Mouse (Mus musculus): Measurements from ENCODE around the gene Pyy. TPM values are rescaled to one million over a fixed set of nuclear protein-coding genes. Genes with fewer than 3 reads are reported as not detected.
A peak's percentile ranks its signal among the peaks of the same experiment; 100 is the strongest.

The Pyy gene
- total RNA-seq, 2 experiments from 2014 or later, result not detected

DNA sequence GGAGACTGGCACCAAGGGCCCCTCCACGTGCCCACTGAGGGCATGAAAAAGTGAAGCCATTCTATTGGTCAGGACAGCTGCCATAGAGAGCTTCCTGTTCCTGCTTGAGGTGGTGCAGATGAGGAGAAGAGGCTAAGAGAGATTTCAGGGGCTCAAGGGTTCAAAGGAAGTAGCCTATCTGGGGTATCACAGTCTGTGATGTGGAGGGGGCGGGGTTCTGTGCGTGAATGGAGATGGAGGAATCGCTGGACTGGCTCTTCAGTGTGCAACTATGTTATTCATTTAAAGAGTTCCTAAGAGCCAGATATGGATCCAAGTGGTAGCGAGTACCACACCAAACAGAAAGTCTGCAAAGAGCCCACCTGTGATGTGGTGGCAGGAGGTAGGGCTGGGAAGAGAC lies 11.2 kb downstream of the Pyy start:
- DNase-seq (ENCODE audit: low spot score in 2 of 2), result no peak

DNA sequence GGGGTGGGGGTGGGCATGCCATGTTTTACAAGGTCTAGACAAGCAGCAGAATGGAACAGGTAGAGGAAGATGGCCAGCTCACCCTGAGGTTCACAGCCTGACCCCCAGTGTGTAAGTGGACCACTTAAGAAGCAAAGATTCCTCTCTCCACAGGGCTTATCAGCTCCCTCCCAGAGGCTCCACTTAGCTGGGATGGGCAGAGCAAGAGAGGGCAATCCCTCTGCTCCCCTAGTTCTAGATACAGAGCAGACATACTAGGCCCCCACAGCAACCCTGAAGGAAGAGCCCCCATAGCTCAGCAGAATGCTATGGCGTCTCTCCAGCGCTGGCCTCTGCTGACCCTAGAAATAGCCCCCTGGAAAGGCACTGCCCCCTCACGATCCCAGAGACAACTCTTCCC lies 12.0 kb downstream of the Pyy start:
- no peak for DNase-seq (ENCODE audit: low spot score in 2 of 2)

DNA sequence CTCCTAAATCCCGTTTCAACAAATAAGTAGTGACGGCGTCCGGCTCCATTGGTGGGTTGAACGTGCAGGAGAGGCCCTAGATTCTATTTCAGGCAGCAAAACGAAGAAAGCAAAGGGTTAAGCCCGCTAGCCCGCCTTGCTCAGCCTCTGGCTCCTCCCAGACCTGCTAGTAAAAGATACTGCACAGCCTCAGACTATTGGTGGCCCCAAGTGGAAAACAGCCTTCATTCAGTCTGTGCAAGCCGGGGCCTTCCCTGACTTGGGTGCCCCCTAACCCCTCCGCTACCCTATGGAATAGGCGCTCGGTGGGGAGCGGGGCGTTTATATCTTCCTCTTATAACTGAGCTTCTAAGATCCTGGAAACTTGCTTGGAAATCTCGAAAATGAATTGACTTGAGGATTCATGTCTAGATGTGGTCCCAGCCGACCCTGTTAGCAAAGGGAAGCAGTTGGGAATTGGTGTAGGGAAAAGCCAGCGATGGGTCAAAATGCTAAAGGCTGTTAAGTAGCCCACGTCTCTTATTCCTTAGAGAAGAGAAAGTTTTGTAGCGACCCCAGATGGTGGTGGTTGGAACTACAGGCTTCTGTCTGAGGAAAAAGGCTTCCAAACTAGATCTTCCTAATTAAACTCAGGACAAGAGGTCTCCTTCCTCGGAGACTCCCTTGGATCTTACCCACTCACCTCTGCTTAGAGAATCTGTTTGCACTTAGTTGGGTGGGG lies 18.4 kb downstream of the Pyy start:
- DNase-seq (ENCODE audit: low spot score in 2 of 2), result peak in 1 of 2 experiments; percentile 60

DNA sequence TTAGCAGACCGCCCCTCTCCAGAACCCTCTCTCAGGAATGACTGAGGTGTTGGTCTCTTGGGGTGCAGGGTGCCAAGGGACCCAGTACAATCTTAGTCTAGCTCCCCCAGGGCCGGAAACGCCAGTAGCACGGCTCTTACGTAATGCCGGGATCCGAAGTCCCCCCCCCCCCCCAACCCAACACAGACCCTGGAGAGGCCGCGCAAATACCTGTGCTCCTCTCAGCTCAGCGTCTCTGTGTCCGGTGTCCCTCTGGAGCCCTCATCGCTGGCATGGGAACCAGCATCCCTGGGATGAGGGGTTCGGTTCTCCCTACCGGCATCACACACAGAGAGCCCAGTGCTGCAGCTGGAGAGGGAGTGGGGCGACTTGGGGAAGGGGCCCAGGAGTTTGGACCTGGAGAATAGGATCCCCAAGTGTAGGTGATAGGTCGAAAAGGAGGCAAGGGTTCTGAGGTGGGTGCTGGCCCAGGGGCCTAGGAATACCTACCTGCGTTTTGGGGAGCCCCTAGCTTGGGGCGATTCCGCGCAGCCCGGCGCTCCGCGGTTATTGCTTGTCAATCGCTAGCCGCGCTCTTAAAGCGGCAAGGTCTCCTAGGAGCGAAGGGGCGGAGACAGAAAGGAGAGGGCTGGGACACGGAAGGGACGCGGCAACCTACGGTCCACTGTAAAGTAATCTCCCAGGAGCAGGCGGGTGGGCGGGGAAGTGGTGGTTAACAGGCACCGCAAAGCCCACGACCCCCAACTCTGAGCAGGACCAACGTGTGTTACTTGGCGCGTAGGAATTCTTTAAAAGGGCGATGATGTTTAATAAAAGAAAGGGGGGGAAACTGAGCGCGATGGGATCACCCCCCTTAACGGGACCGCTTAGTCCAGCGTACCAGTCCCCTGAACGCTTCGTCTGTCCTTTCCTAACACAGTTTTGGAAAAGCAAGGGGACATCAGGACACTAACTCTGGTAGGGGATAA lies 19.4 kb downstream of the Pyy start, which contains the start of gene Mpp2:
Gene Mpp2, minus strand, starts transcription at position 585 of the 968 bp plus-strand sequence.
- DNase-seq (ENCODE audit: low spot score in 2 of 2), result peak in 1 of 2 experiments; percentile 54

DNA sequence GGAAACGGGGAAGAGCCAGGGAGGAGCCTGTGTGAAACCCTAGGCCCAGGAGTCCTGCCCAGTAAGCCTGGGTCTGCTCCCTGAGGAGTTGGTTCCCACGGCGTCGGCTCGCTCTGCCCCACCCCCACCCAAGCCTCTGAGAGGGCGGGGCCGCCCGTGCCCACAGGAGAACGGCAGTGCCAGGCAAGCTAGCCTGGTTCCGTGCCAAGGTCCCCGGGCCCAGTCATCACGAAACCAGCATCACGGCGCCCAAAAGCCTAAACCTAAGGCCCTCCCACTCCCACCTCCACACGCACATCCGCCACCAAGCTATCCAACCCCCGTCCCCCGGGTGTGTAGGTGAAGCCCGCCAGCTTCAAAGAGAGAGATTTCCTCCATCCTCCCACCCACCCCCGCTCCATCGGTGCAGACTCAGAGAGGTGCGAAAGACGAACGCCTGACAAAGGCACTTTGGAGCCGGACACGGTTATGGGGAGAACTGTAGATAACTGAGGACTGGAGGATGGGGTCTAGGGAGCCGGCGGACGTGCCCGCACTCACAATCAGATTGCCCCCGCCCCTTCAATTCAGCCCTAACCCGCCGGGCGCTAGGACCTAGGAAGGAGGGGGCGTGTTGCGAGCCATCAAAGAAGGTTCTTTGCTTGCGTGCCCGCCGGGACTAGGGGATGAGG lies 20.4 kb downstream of the Pyy start:
- peak in 1 of 2 experiments; percentile 52 for DNase-seq (ENCODE audit: low spot score in 2 of 2)

DNA sequence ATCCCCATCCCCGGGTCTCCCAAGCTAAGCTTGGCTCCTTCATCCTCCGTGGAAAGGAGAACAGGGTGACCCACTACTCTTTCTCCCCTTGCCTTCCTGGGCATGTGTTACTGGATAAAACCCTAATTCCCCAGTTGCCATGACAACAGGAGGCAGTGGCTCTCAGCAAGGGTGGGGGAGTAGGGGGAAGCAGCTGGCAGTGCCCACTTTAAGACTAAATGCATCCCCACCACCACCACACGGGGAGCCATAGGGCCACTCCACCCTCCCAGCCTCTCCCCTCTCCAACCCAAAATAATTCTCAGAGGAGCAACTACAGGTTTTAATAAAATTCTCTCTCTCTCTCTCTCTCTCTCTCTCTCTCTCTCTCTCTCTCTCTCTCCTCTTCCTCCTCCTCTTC lies 21.3 kb downstream of the Pyy start:
- no peak for DNase-seq (ENCODE audit: low spot score in 2 of 2)

DNA sequence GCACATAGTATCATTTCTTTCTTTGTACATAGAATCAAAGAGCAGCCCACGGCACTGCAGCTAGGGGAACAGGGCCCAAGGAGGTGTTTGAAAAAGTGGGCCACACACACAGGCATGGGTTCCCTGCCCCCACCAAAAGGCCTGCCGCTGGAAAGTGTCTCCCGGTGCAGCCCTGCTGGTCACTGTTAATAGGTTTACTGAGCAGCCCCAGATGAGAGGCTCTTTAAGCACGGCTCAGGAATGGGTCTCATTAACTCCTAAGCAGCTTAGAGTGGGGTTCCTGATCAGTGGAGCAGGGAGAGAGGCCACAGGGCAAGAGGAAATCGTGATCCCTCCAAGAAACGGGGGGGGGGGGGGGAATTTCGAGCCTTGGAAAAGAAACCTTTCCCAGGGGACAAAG lies 23.5 kb downstream of the Pyy start:
- DNase-seq (ENCODE audit: low spot score in 2 of 2), result no peak

DNA sequence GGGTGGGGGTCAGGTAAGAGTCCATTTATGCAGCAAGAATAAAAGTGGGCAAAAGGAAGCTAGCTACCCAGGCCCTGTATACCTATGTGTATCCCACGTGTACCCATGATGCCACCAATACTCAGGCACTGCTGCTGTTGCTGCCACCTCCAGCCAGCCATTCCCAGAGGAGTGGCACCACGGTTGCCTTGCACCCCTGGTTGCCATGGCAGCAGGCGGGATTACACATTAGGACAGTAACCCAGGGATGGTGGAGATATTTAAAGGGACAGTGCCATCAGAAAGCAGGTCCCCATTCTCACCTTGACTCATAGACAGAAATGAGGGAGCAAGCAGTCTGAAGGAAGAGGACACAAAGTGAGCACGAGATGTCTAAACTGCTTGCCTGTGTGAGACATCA lies 24.4 kb downstream of the Pyy start:
- DNase-seq (ENCODE audit: low spot score in 2 of 2), result no peak

DNA sequence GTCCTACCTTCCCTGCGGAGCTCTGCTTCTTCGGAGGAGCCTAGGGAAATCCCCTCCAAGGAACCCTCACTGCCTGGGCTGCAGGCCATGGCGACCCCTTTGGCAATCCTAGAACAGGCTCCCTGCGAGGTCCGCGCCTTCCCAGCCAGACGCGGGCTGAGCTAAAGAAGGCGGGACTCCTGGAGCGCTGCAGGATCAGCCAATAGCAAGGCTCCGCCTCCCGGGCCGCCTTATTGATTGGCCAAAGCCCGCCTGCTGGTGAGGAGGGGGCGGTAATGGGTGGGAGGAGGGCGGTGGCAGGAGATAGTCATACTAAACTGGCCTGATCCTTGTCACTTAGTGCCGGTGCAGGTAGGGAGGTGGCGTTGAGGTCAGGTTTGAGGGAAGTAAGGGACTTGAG lies 25.3 kb downstream of the Pyy start:
- DNase-seq (ENCODE audit: low spot score in 2 of 2), result peak; percentile 40 to 76

DNA sequence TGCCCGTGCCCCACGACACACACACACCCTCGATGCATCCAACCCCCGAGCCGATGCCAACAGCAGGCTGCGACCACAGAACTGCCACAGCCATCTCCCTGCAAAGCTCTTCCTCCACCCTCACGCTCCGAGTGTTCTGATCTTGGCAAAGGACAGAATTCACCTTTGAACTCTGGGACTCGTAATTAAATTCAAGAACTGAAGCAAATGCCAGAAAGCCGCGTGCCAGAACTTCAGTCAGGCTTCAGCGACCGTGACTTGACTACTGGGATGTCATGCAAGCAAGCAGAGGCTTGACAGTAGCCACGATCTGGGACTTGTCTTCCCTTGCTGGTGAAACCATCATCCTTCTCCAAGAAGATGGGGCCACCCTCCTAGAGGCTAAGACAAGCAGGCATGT lies 33.9 kb downstream of the Pyy start:
- DNase-seq (ENCODE audit: low spot score in 2 of 2), result no peak

DNA sequence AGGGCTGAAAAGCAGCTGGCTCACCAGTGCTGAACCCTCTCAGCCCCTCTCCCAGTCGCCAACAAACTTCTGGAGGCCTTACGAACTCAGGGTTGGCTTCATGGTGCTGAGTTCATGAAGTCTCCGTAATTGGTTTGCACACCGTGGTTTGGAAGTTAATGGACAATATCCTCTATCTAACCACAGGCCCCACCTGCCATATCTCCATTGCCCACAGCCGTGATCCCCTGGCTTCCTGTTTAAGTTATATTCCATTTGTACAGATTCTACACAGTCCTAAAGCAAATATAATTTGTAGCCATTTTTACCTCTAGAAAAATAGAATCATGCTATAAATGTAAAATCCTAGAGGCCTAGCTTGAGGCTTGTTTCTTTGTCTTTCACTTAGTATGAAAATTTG lies 34.9 kb downstream of the Pyy start:
- DNase-seq (ENCODE audit: low spot score in 2 of 2), result no peak

DNA sequence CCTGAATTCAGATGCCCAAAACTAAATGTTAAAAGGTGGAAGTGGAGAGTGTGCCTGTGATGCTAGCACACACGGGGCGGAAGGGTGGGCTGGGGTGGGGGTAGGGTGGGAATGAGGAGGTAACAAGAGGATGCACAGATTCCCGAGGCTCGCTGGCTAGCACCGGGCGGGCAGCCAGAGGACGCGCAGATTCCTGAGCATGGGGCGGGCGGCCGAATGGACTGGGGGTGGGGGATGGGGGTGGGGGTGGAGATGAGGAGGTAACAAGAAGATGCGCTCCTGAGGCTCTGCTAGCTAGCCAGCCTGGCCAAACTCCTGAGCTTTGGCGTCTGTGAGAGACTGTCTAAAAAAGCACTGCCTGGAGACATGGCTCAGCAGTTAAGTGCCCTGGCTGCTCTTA lies 37.2 kb downstream of the Pyy start:
- no peak for DNase-seq (ENCODE audit: low spot score in 2 of 2)

DNA sequence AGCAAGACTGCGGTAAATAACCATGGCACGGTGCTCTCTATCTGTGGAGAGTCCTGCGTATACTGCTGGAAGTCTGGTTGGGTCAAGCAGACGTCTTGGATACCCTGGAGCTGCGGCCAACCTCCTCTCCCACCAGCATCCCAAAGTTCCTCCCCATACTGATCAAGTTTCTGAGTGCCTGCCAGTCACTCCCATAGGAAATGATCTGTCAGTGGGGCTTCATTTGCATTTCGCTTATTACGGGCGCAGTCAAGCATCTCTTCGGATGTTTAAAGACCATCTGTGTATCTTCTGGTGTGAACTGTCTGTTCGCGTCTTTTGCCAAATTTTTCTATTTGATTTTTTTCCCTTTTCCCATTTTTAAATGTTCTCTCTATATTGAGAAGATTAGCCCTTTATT lies 38.0 kb downstream of the Pyy start:
- no peak for DNase-seq (ENCODE audit: low spot score in 2 of 2)

DNA sequence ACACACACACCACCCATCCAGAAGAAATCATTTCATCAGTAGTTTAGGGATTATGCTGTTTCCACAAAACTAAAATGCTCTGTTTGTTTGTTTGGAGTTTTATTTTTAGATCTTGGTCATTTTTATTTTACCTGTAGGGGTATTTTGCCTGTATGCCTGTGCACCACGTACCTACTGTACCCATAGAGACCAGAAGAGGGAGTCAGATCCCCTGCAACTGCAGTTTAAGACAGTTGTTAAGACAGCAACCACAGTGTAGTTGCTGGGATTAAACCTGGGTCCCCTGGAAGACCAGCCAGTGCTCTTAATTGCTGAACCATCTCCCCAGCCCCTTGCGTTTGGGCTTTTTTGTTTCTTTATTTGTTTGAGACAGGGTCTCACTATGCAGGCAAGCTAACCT lies 38.7 kb downstream of the Pyy start:
- DNase-seq (ENCODE audit: low spot score in 2 of 2), result no peak

DNA sequence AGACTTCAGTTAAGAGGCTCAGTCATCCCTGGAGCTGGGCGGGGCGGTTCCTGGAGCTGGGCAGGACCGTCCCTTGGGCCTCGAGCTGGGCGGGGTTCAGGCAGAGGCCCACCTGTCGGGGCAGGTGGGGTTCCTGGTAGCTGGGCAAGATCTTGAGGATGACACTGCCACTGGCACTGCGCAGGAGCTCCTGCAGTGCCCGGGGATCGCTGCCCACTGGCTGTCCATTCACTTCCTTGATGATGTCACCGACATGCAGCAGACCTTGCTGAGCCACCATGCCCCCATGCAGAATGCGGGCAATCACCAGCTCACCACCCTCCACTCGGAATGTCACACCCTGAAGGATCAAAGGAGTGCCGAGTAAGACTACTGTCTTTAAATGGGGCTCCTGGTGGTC lies 44.6 kb downstream of the Pyy start:
- no peak for DNase-seq (ENCODE audit: low spot score in 2 of 2)

DNA sequence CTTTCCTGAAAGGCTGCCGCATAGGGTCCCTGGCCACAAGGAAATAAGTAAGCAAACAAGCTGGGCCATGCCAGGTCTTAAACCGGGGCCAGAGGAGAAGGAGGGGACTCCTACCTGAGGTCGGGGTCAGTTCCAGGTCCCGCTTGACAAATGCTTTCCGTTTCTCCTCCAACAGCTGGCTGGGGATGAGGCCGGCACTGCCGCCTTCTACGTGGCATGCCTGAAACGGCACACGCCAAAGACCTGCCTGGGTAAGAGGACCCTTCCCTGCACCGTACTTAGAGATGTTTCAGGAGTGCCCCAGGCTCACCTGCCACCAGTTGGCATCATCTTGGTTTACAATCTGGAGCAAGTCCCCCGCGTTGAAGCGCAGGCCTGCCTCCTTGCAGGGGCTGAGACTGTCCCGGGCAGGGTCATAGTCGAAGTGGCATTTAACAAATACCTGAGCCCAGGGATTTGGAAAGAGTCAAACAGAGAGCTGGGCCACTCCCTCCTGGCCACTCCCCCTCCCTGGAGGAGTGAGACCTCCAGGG lies 45.6 kb downstream of the Pyy start:
- no peak for DNase-seq (ENCODE audit: low spot score in 2 of 2)

DNA sequence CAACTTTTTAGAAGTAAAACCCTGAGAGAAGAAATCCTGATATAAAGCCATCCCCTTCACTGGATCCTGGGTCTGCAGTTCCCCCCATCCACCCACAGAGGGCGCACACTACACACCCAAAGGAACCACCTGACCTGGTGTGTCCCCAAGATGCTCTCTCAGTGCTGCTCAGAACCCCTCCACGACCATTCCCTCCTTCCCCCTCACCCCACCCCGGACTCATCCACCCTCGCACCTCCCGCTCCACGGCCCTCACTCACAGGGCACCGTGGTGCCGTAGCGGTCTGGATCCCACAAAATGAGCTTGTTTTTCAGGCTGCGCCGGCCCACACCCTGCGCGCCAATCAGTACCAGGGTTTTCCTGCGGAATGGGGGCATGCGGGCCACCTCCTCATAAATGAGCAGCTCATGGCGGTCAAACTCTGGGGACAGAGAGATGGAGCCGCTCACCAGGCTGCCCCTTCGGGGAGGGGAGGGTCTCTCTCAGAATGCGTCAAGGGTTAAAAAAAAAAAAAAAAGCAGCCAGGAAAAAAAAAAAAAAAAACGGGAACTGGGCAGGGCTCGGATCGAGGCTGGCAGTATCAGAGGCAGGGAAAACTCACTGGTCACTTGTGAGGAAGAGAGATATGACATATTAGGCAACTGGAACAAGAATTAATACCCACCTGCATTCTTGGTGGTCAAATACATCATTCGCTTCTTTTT lies 46.2 kb downstream of the Pyy start:
- DNase-seq (ENCODE audit: low spot score in 2 of 2), result peak; percentile 58 to 69
